Mouse (Mus musculus): ENCODE data around the gene Kif16b.

GRCm38 (mm10) chr2:142797310-142797709 lies 104.0 kb downstream of the Kif16b start:
- TF ChIP-seq POLR2A (IDR thresholded peaks at IDR 0.05; ENCODE audit: borderline replicate concordance, low read depth, low read length) (no peak), CTCF (IDR thresholded peaks at IDR 0.05; ENCODE audit: low read depth, low read length) (no peak)

Measured in bone marrow macrophage, adult 2 months (primary cell).